Mouse (Mus musculus): Measurements from ENCODE around the gene A030003K21Rik. TPM values are rescaled to one million over a fixed set of nuclear protein-coding genes. Genes with fewer than 3 reads are reported as not detected.
"Not testable (repeated sequence)": the region's sequence is repeated elsewhere in the genome, so short reads cannot be mapped to it uniquely, and the experiment has no call there.

Gene A030003K21Rik
- polyA plus RNA-seq (2015; fragmentation: Nextera tagmentation; extraction: Ambion mirVana): not detected in 2 replicates

DNA sequence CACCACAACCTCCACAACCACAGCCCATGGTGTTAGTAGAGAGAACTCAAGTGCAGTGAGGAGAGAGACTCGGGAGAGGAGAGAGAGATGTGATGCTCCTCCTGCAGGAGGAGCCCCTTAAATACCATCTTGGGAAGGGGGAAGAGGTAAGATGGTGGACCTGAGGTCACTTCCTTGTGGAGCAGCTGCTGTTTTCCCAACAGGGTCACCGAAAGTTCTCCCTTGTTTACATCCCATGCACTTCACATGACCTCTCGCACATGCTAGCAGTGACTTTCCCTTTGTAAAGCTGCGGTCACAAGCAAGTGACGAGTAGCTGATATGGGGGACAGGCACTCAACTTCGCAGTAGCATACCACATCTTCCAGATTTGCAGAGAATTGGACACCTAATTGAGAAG is at the start of gene A030003K21Rik:
Gene A030003K21Rik, minus strand, starts transcription at position 94 of the 400 bp plus-strand sequence.
- ATAC-seq (ENCODE audit: low FRiP score, low read depth); H3K27me3 ChIP-seq; H3K9me3 ChIP-seq; H3K27ac ChIP-seq (replicated peaks); H3K36me3 ChIP-seq; H3K4me2 ChIP-seq; H3K9ac ChIP-seq; H3K4me3 ChIP-seq; H3K4me1 ChIP-seq (replicated peaks): not testable (repeated sequence)
- WGBS: no CpG with 5 or more reads among the region's 6 CpGs

DNA sequence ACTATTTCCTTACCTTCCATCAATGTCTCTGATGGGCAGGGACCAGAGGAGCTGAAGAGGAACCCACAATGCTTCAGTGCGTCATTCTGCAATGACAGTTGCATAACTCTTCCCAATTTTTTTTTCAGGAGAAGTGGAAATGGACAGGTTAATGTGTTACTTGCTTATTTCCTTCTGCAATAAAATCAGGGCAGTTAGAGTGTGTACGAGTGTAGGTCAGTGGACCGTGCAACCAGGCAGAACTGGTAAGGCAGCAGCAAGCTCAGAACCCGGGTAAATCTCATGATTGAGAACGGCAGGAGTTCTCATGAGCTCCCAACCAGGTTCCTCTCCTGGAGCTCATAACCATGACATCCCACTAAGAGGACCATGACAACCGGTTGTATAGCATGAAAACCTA is 48.9 kb upstream of the A030003K21Rik start:
- no peak for ATAC-seq (ENCODE audit: low FRiP score, low read depth)
- no peaks in the 10 kb centered on the region for H3K36me3 ChIP-seq
- 90% methylated on average over 6 of the region's 6 CpGs for WGBS
- H3K4me3 ChIP-seq: no peak overlapping the region
- H3K4me1 ChIP-seq (replicated peaks): no peaks in the 10 kb centered on the region
- no peak overlapping the region for H3K27ac ChIP-seq (replicated peaks)
- no peak overlapping the region for H3K9ac ChIP-seq
- H3K27me3 ChIP-seq: no peaks in the 10 kb centered on the region
- no peaks in the 10 kb centered on the region for H3K9me3 ChIP-seq
- H3K4me2 ChIP-seq: no peak overlapping the region

DNA sequence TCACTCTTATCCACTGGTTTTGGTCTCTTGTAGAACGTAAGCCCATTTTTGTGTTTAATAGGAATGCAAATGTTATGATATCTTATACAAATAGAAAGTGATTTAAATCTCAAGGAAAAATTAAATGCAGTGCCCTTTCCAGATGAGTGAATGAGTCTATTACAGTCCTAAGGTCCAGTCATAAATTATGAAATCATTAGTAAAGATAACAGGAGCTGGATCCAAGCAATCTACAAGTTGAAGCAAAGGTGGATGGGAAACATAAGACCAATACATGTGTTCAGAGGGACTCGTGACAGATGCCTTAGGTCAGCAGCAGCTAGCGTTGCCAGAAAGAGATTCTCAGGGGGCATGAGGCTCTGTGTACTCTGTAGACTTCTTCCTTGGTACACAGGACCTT is 48.4 kb upstream of the A030003K21Rik start:
- no peak for ATAC-seq (ENCODE audit: low FRiP score, low read depth)

DNA sequence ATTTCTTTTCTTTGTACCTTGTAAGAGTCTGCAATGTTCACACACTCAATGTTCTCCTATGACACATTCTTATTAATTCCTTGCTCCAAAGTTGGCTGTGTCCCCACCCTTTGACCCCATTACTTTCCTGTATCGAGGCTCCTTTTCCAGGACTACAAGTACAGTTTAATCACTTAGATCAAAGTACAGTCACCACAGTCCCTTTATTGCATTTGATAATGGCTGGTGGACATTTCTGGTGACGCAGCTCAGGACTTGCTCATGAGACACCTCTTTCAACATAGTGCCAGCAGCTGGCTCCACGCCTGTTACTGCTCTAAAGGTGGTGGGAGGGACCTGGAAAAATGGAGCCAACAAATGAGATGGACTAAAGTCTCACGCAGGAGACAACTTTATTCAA is 47.9 kb upstream of the A030003K21Rik start:
- ATAC-seq (ENCODE audit: low FRiP score, low read depth): no peak
- H3K36me3 ChIP-seq: no peaks in the 10 kb centered on the region
- H3K4me2 ChIP-seq: no peak overlapping the region
- no peaks in the 10 kb centered on the region for H3K27me3 ChIP-seq
- H3K27ac ChIP-seq (replicated peaks): no peak overlapping the region
- H3K9me3 ChIP-seq: no peaks in the 10 kb centered on the region
- H3K4me1 ChIP-seq (replicated peaks): no peaks in the 10 kb centered on the region
- no peak overlapping the region for H3K4me3 ChIP-seq
- H3K9ac ChIP-seq: no peak overlapping the region
- 68% methylated on average over 4 of the region's 4 CpGs for WGBS

More for the DNA sequence above, 48.4 kb upstream of the A030003K21Rik start:
- Histone ChIP-seq H3K9ac (no peak overlapping the region), H3K9me3 (no peaks in the 10 kb centered on the region), H3K4me3 (no peak overlapping the region), H3K4me1 (replicated peaks) (no peaks in the 10 kb centered on the region), H3K4me2 (no peak overlapping the region), H3K27me3 (no peaks in the 10 kb centered on the region), H3K36me3 (no peaks in the 10 kb centered on the region), H3K27ac (replicated peaks) (no peak overlapping the region)
- WGBS: 74% methylated on average over 3 of the region's 3 CpGs

DNA sequence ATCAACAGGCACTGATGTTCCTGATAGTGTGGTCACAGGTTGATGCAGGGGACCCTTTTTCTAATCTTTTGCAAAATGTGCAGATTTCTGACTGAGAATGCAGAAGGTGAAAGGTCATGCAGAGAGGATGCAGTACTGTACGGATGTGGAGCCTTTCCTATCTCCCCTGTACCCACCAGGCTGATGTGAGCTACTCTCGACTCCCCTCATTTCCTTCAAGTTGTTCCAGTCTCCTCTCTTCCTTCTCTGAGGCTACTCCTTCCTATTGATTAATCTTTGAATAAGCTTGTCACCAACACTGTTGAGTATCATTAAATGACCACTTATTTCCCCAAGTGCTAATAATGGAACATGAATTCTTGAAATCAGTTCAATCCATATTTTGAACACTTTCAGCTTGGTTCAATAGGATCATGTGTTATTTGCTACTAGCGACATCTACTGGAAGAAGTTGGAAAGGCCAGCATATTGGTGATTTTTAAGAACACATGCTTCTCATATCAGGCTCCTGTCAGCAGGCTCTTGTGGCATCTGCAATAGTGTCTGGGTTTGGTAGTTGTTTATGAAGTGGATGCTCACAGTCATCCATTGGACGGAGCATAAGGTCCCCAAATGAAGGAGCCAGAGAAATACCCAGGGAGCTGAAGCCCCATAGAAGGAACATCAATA is 44.5 kb upstream of the A030003K21Rik start:
- Histone ChIP-seq H3K4me3 (no peak overlapping the region), H3K9ac (no peak overlapping the region), H3K4me1 (replicated peaks) (no peaks in the 10 kb centered on the region), H3K36me3 (no peaks in the 10 kb centered on the region), H3K27ac (replicated peaks) (no peak overlapping the region), H3K9me3 (no peaks in the 10 kb centered on the region), H3K27me3 (no peaks in the 10 kb centered on the region), H3K4me2 (no peak overlapping the region)
- ATAC-seq (ENCODE audit: low FRiP score, low read depth): peak; percentile 77; the same call in 1 of the 2 replicates
- WGBS: 31% methylated on average over 4 of the region's 4 CpGs

DNA sequence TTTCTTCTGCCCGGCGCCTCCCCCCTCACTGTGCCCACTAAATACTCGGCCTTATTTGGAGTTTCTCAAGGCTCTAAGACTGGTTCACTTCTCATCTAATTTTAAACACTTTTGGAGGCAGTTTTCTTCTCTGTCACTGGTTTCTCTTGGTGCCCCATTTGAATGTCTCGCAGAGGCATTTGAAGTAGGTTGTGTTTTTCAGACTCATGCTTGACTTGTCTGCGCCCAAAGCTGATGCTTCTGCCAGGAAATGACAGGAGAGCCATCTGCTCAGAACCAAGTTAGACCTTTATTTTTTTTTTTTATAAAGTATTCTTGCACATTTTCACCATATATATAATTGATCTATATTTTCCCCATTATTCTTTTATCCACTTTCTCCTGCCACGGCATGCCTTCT is 43.5 kb upstream of the A030003K21Rik start:
- ATAC-seq (ENCODE audit: low FRiP score, low read depth): no peak
- 94% methylated on average over 6 of the region's 6 CpGs for WGBS

DNA sequence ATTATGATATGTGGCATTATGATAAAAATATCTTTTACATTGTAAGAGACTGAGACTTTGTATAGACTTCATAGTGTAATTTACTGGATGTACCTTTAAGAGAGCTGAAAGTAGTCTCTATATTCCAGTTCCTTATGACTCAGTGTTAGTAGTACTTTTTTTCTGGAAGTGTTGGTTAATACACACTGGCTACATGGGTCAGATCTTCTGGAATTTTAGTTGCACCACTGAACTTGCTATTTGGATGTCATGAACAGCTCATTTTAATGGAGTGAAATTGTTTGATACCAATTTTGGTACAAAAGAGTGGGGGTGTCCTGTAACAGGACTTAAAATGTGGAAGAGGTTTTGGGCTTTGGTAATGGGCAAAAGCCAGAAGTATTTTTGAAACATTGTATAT is 34.7 kb upstream of the A030003K21Rik start:
- no peaks in the 10 kb centered on the region for H3K27me3 ChIP-seq
- no peak for ATAC-seq (ENCODE audit: low FRiP score, low read depth)
- no peaks in the 10 kb centered on the region for H3K4me1 ChIP-seq (replicated peaks)
- H3K27ac ChIP-seq (replicated peaks): no peak overlapping the region
- H3K9me3 ChIP-seq: no peaks in the 10 kb centered on the region
- H3K4me2 ChIP-seq: no peak overlapping the region
- H3K4me3 ChIP-seq: no peak overlapping the region
- no peak overlapping the region for H3K9ac ChIP-seq
- no peaks in the 10 kb centered on the region for H3K36me3 ChIP-seq

More for the DNA sequence above, 43.5 kb upstream of the A030003K21Rik start:
- no peak overlapping the region for H3K4me3 ChIP-seq
- no peak overlapping the region for H3K9ac ChIP-seq
- no peaks in the 10 kb centered on the region for H3K36me3 ChIP-seq
- H3K4me2 ChIP-seq: no peak overlapping the region
- H3K4me1 ChIP-seq (replicated peaks): no peaks in the 10 kb centered on the region
- H3K27me3 ChIP-seq: no peaks in the 10 kb centered on the region
- no peak overlapping the region for H3K27ac ChIP-seq (replicated peaks)
- H3K9me3 ChIP-seq: no peaks in the 10 kb centered on the region

DNA sequence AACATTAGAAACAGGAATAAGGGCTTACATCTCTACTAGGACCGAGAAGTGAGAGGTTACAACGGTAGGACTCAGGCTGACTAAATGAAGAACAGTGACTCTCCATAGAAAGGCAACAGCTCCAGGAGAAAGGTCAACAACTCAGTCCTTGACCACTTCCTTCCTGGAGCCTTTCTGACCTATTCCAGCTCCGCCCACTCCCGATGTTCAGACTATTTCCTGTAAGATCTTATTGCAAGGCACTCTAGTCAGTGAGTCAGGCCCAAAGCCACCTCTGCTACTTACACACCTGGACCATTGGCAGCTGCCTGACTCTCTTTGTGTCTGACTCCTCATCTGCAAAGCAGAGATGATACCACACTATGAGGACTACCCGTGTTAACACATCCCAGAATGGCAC is 32.6 kb upstream of the A030003K21Rik start:
- no peak overlapping the region for H3K4me2 ChIP-seq
- ATAC-seq (ENCODE audit: low FRiP score, low read depth): no peak
- 87% methylated on average over 5 of the region's 5 CpGs for WGBS
- H3K27ac ChIP-seq (replicated peaks): no peak overlapping the region
- no peaks in the 10 kb centered on the region for H3K9me3 ChIP-seq
- no peaks in the 10 kb centered on the region for H3K4me1 ChIP-seq (replicated peaks)
- H3K9ac ChIP-seq: no peak overlapping the region
- no peaks in the 10 kb centered on the region for H3K36me3 ChIP-seq
- no peaks in the 10 kb centered on the region for H3K27me3 ChIP-seq
- H3K4me3 ChIP-seq: no peak overlapping the region

DNA sequence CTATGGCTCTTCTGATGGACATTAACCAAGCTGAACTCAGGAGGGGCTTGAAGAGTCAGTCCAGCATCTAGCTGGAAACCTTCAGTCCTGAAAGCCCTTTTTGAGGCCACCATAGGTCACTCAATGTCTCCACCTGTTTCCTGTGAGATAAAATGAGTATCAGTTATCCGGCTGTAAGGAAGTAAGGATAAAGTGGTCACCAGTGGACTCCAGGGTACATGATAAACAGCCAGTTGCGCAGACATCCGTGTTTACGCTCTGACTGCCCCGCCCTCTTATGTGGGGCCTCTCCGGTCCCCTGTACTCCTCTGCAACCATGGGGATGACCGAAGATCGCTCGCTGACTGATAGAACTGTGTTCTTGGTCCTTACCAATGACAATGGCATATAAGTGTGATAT is 31.2 kb upstream of the A030003K21Rik start:
- H3K27me3 ChIP-seq: no peaks in the 10 kb centered on the region
- H3K9me3 ChIP-seq: no peaks in the 10 kb centered on the region
- 91% methylated on average over 9 of the region's 9 CpGs for WGBS
- H3K4me1 ChIP-seq (replicated peaks): no peaks in the 10 kb centered on the region
- H3K4me2 ChIP-seq: no peak overlapping the region
- no peak overlapping the region for H3K9ac ChIP-seq
- H3K36me3 ChIP-seq: no peaks in the 10 kb centered on the region
- ATAC-seq (ENCODE audit: low FRiP score, low read depth): no peak
- H3K4me3 ChIP-seq: no peak overlapping the region
- no peak overlapping the region for H3K27ac ChIP-seq (replicated peaks)

DNA sequence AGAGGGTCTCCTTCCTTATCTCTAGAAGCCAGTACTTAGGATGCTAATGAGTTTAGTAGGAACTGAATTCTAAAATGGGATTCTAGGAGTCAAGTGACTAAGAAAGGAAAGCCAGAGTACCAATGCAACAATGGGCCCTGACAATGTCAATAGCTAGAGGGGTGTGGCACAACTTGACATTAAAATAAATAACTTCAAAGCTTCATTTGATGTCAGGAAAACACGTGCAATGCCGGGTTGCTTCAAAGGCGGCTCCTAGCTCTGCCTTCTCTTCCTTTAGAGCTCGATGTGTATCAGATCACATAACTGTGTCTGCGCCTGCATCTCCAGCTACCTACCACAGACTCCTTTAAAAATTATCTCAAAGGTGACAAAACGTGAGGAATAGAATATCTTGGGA is 30.7 kb upstream of the A030003K21Rik start:
- Histone ChIP-seq H3K4me1 (replicated peaks) (no peaks in the 10 kb centered on the region), H3K9ac (no peak overlapping the region), H3K27ac (replicated peaks) (no peak overlapping the region), H3K4me3 (no peak overlapping the region), H3K27me3 (no peaks in the 10 kb centered on the region), H3K9me3 (no peaks in the 10 kb centered on the region), H3K36me3 (no peaks in the 10 kb centered on the region), H3K4me2 (no peak overlapping the region)
- no peak for ATAC-seq (ENCODE audit: low FRiP score, low read depth)
- WGBS: 72% methylated on average over 6 of the region's 6 CpGs

DNA sequence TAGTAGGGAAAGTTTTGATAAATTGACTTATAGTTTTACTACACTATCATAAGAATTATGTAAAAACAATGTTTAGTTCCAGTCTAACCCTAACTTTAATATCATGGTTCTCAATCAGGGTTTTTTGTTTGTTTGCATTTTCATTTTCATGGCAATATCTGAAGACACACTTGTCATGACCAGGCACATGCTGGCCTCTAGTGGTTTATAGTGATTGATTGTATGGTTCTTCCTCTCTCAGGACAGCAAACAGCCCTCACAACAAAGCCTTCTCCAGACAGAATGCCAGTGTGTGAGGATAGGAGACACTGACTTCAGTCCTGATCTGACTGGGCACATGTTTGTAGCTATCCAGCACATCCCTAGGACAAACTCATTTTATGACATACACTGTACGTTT is 30.1 kb upstream of the A030003K21Rik start:
- Histone ChIP-seq H3K9me3 (no peaks in the 10 kb centered on the region), H3K27ac (replicated peaks) (peak overlapping the region; percentile 48), H3K36me3 (no peaks in the 10 kb centered on the region), H3K4me2 (no peak overlapping the region), H3K9ac (no peak overlapping the region), H3K27me3 (no peaks in the 10 kb centered on the region), H3K4me1 (replicated peaks) (no peaks in the 10 kb centered on the region), H3K4me3 (no peak overlapping the region)
- ATAC-seq (ENCODE audit: low FRiP score, low read depth): no peak
- 86% methylated on average over 1 of the region's 1 CpGs for WGBS

DNA sequence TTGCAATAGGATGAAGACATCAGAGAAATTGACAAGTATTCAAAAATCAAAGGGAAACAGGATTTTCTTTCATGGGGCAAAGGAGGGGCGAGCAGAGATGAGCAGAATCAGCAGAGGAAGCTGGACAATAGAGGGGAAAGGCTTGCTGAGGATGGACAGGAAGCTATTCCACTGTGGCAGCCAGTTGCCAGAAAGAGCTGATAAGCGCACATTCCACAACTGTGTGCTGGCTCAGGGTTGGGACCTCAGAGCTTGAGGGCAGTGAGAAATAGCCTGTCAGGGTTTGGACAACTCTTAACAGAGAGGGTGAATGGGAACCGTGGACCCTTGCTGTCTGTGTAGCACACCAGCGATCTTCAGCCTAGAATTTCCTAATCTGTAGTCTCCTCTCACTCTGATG is 28.9 kb upstream of the A030003K21Rik start:
- H3K9ac ChIP-seq: no peak overlapping the region
- H3K4me1 ChIP-seq (replicated peaks): no peaks in the 10 kb centered on the region
- H3K4me2 ChIP-seq: no peak overlapping the region
- no peak for ATAC-seq (ENCODE audit: low FRiP score, low read depth)
- WGBS: 62% methylated on average over 4 of the region's 4 CpGs
- H3K4me3 ChIP-seq: no peak overlapping the region
- no peaks in the 10 kb centered on the region for H3K9me3 ChIP-seq
- H3K27ac ChIP-seq (replicated peaks): no peak overlapping the region
- no peaks in the 10 kb centered on the region for H3K27me3 ChIP-seq
- no peaks in the 10 kb centered on the region for H3K36me3 ChIP-seq

DNA sequence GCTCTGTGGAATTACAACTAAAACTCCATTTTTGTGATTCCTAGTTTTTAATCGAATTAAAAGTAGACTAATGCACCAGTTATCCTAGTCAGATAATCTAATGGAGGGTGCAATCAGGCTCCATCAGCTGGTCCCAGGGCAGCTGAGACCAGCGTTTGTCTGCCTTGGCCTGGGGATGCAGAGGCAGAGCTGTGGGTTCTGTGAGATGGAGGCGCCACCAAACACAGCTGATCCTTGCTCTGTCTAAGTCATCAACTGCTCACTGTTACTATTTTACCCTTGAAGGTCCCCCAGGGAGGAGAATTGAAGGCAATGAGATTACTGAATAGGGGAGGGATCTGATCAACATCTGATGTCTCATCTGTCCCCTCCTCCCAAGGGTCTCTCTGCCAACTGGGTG is 23.2 kb upstream of the A030003K21Rik start:
- Histone ChIP-seq H3K4me2 (no peak overlapping the region), H3K4me1 (replicated peaks) (no peaks in the 10 kb centered on the region), H3K36me3 (no peaks in the 10 kb centered on the region), H3K9ac (no peak overlapping the region), H3K27ac (replicated peaks) (no peak overlapping the region), H3K9me3 (no peaks in the 10 kb centered on the region), H3K27me3 (no peaks in the 10 kb centered on the region), H3K4me3 (no peak overlapping the region)
- 49% methylated on average over 3 of the region's 3 CpGs for WGBS
- ATAC-seq (ENCODE audit: low FRiP score, low read depth): no peak
